In the genomic region with DNA sequence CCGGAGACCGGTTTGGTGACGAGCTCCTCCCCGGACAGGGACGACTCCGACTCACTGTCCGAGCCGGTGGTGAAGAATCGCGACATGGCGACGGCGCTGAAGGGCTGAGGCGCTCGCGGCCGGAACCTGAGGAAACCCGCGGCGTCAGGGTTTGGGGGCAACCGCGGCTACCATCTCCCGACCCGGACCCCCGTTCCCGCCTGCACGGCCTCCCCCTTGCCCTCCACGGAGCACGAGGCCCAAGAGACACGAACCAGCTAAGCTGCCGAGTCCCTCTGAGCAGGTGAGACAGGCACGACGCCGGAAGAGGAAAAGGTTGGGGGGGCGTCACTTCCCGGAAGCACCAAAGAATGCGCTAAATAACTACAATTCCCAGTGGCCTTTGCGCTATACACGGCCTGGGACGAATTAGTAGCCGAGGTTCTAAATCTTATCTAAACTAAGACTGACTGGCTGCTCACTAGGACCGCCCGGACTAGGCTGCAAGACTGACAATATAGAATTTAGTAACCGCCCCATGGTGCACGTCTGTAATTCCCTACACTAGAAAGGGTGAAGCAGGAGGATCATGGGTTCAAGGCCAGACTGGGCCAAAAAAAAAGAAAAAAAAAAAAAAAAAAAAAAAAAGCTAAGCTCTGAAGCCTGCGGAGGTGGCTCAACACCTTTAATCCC, we compare ENCODE assay signal across 7 mouse cellular contexts. TPM values are rescaled to one million over a fixed set of nuclear protein-coding genes. Genes with fewer than 3 reads are reported as not detected.
DNase-seq lines count a peak whose midpoint lies in the region; ATAC-seq lines count a peak whose summit lies in the region.

A gene (minus strand): TSS at position 318 of the 672 bp plus-strand sequence.

- H3K27me3 ChIP-seq in intestine, embryonic 16.5 days (replicated peaks; ENCODE audit: control insufficient read depth, insufficient read depth, low read length), result no peaks in the 10 kb centered on the region
- no peaks in the 10 kb centered on the region for H3K27me3 ChIP-seq in midbrain, embryonic 11.5 days (ENCODE audit: control insufficient read depth, insufficient read depth, low read length)

- no peaks in the 10 kb centered on the region; the same call in 1 of the 2 replicates for H3K4me1 ChIP-seq in intestine, embryonic 16.5 days (ENCODE audit: control insufficient read depth, insufficient read depth, low read length)
- 0 out of 2 replicates have a peak, but pooled peaks cover 2% of the 10 kb centered on the region for H3K4me1 ChIP-seq in midbrain, embryonic 11.5 days (ENCODE audit: control insufficient read depth, insufficient read depth, low read length)

- H3K27ac ChIP-seq in intestine, embryonic 16.5 days (ENCODE audit: low read length), result peak within 1 kb of the TSS; percentile 85
- 0 out of 2 replicates have a peak within 1 kb of the TSS, but pooled peaks have one; percentile 18 for H3K27ac ChIP-seq in midbrain, embryonic 11.5 days (ENCODE audit: low read depth, low read length)

- peak within 1 kb of the TSS; percentile 93 for H3K9ac ChIP-seq in intestine, embryonic 16.5 days (ENCODE audit: low read depth, low read length)
- peak within 1 kb of the TSS; percentile 83 for H3K9ac ChIP-seq in midbrain, embryonic 11.5 days (ENCODE audit: low read length)

- peaks cover 21% of the 10 kb centered on the region for H3K36me3 ChIP-seq in intestine, embryonic 16.5 days (ENCODE audit: control insufficient read depth, insufficient read depth, low read length)
- H3K36me3 ChIP-seq in midbrain, embryonic 11.5 days (ENCODE audit: control insufficient read depth, insufficient read depth, low read length), result peaks cover 10% of the 10 kb centered on the region; the same call in 1 of the 2 replicates

- H3K9me3 ChIP-seq in intestine, embryonic 16.5 days (ENCODE audit: control insufficient read depth, low read length), result no peaks in the 10 kb centered on the region
- H3K9me3 ChIP-seq in midbrain, embryonic 11.5 days (ENCODE audit: control insufficient read depth, low read length), result no peaks in the 10 kb centered on the region

- peak within 1 kb of the TSS; percentile 56 for H3K4me2 ChIP-seq in intestine, embryonic 16.5 days (ENCODE audit: low read depth, low read length)
- H3K4me2 ChIP-seq in midbrain, embryonic 11.5 days, result peak within 1 kb of the TSS; percentile 77

- DNase-seq in adrenal gland, postnatal 10 days, result peak; percentile 88
- peak; percentile 87 for DNase-seq in embryo, embryonic 9.5 days (ENCODE audit: extremely low spot score)
- peak; percentile 33 to 77 for DNase-seq in gastrocnemius, postnatal 4 days (ENCODE audit: low spot score in 2 of 2)
- DNase-seq in left cerebral cortex, postnatal 36 days (ENCODE audit: low spot score in 2 of 2), result peak; percentile 87 to 88
- DNase-seq in midbrain, embryonic 11.5 days (ENCODE audit: low spot score, missing footprints), result peak; percentile 99
- peak; percentile 80 for DNase-seq in skeletal muscle tissue, adult 2 months (ENCODE audit: low read depth, low spot score)

- under 1% methylated on average over 46 of the region's 46 CpGs for WGBS in intestine, embryonic 16.5 days
- under 1% methylated on average over 46 of the region's 46 CpGs for WGBS in midbrain, embryonic 11.5 days

- H3K4me3 ChIP-seq in intestine, embryonic 16.5 days (ENCODE audit: low read length), result peak within 1 kb of the TSS; percentile 96
- H3K4me3 ChIP-seq in midbrain, embryonic 11.5 days (ENCODE audit: low read depth, low read length), result peak within 1 kb of the TSS; percentile 84

- peak; percentile 98 for ATAC-seq in intestine, embryonic 16.5 days
- ATAC-seq in midbrain, embryonic 11.5 days (ENCODE audit: low FRiP score), result peak; percentile 93

- intact Hi-C loops in left cerebral cortex, postnatal 36 days (cut with DNase I), result loop anchor here (5.0 kb wide), 1 partner anchor 79 kb away; a partner anchor contains a TSS

RNA-seq across cellular contexts. Expression of the gene that starts here (rescaled TPM):
- 100 to 1,000 TPM; 214 to 223 TPM for total RNA-seq in adrenal gland, postnatal 10 days (2021)
- total RNA-seq in gastrocnemius, postnatal 4 days (2021), result 100 to 1,000 TPM; 181 to 184 TPM
- 180 and 194 TPM in 2 replicates for polyA plus RNA-seq in intestine, embryonic 16.5 days (2015; fragmentation: Nextera tagmentation; extraction: Ambion mirVana)
- 100 to 1,000 TPM; 169 to 193 TPM for total RNA-seq in left cerebral cortex, postnatal 36 days (2021)
- 189 and 198 TPM in 2 replicates for polyA plus RNA-seq in midbrain, embryonic 11.5 days (2014; fragmentation: Nextera tagmentation; extraction: Ambion mirVana)

Comparison
In these comparisons a context has a peak if more than half of its experiments do, and no peak if none do; other contexts are left out.
1. Peak in every context shown above with its lines: DNase-seq, ATAC-seq, H3K4me3 ChIP-seq and H3K27ac ChIP-seq.